ENCODE assay signal across 8 mouse cellular contexts in the genomic region with DNA sequence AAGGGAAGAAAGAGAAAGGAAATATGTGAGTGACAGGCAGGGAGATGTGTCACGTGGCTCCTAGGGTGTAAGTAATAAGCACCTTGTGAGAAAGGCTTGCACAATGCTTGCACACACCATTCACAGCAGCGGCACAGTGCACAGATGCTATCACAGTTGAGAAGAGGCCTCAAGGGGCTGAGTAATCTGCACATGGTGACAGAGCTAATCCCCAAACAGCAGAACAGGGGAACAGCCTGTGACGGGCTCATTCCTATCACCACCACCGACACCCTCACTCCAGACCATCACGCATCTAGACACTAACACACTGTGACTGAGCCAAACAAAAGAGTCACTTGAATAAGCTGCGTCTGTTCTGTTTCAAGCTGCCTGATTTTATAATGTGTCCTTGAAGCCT.
DNase-seq lines count a peak whose midpoint lies in the region; ATAC-seq lines count a peak whose summit lies in the region.

No protein-coding gene starts in this region.

- peak; percentile 56; the same call in 1 of the 2 replicates for ATAC-seq in forebrain, embryonic 11.5 days (replicated peaks; ENCODE audit: low FRiP score)
- peak; percentile 97 for ATAC-seq in granulocyte monocyte progenitor cell, adult 5-6 weeks (replicated peaks; ENCODE audit: poor library complexity, severe bottlenecking)
- ATAC-seq in neural tube, embryonic 15.5 days (ENCODE audit: low FRiP score) = peak; percentile 41; the same call in 1 of the 2 replicates

- no peak overlapping the region for H3K9ac ChIP-seq in forebrain, embryonic 11.5 days (ENCODE audit: low read length)
- H3K9ac ChIP-seq in neural tube, embryonic 15.5 days (replicated peaks) = no peak overlapping the region

- H3K4me3 ChIP-seq in forebrain, embryonic 11.5 days (ENCODE audit: low read depth, low read length) = no peak overlapping the region
- no peak overlapping the region for H3K4me3 ChIP-seq in forebrain, embryonic 10.5 days
- no peak overlapping the region for H3K4me3 ChIP-seq in neural tube, embryonic 15.5 days (replicated peaks)

- H3K9me3 ChIP-seq in forebrain, embryonic 11.5 days (ENCODE audit: control insufficient read depth, low read length) = no peaks in the 10 kb centered on the region
- H3K9me3 ChIP-seq in forebrain, embryonic 10.5 days = no peaks in the 10 kb centered on the region
- no peaks in the 10 kb centered on the region for H3K9me3 ChIP-seq in neural tube, embryonic 15.5 days (replicated peaks)

- WGBS in forebrain, embryonic 11.5 days = 41% methylated on average over 6 of the region's 6 CpGs
- WGBS in forebrain, embryonic 10.5 days = 49% methylated on average over 6 of the region's 6 CpGs
- WGBS in neural tube, embryonic 15.5 days = 21% methylated on average over 6 of the region's 6 CpGs

- DNase-seq in forebrain, embryonic 11.5 days (ENCODE audit: low spot score) = no peak
- no peak for DNase-seq in forebrain, embryonic 10.5 days (ENCODE audit: extremely low spot score, low spot score)
- DNase-seq in layer of hippocampus, postnatal 25 days (ENCODE audit: extremely low spot score in 1 of 2, low spot score in 1 of 2) = peak; percentile 4 to 10
- no peak for DNase-seq in left cerebral cortex, adult 9 months (ENCODE audit: low spot score in 2 of 2)
- no peak for DNase-seq in kidney, postnatal 14 days
- no peak for DNase-seq in cerebellum, adult 8-10 months

- H3K27me3 ChIP-seq in forebrain, embryonic 11.5 days (ENCODE audit: control insufficient read depth, insufficient read depth, low read length) = no peaks in the 10 kb centered on the region
- H3K27me3 ChIP-seq in forebrain, embryonic 10.5 days (ENCODE audit: poor library complexity, severe bottlenecking) = no peaks in the 10 kb centered on the region
- no peaks in the 10 kb centered on the region for H3K27me3 ChIP-seq in neural tube, embryonic 15.5 days (replicated peaks)

- no peak overlapping the region for H3K27ac ChIP-seq in forebrain, embryonic 11.5 days (ENCODE audit: low read depth, low read length)
- H3K27ac ChIP-seq in forebrain, embryonic 10.5 days = no peak overlapping the region
- no peak overlapping the region; the same call in 1 of the 2 replicates for H3K27ac ChIP-seq in neural tube, embryonic 15.5 days (replicated peaks)

- no peaks in the 10 kb centered on the region for H3K4me1 ChIP-seq in forebrain, embryonic 11.5 days (replicated peaks; ENCODE audit: control insufficient read depth, insufficient read depth, low read length)
- H3K4me1 ChIP-seq in forebrain, embryonic 10.5 days = peaks cover 4% of the 10 kb centered on the region
- H3K4me1 ChIP-seq in neural tube, embryonic 15.5 days = peaks cover 3% of the 10 kb centered on the region

- H3K4me2 ChIP-seq in forebrain, embryonic 11.5 days (ENCODE audit: low read depth, low read length, severe bottlenecking) = no peak overlapping the region
- no peak overlapping the region for H3K4me2 ChIP-seq in neural tube, embryonic 15.5 days

- H3K36me3 ChIP-seq in forebrain, embryonic 11.5 days (ENCODE audit: control insufficient read depth, insufficient read depth, low read length) = no peaks in the 10 kb centered on the region
- H3K36me3 ChIP-seq in forebrain, embryonic 10.5 days (replicated peaks) = no peaks in the 10 kb centered on the region
- H3K36me3 ChIP-seq in neural tube, embryonic 15.5 days = no peaks in the 10 kb centered on the region

Comparison
In these comparisons a context has a peak if more than half of its experiments do, and no peak if none do; other contexts are left out.
1. ATAC-seq: peak in every context shown above with its lines; median percentile 97 in granulocyte monocyte progenitor cell, adult 5-6 weeks; 56 in forebrain, embryonic 11.5 days; 41 in neural tube, embryonic 15.5 days.
2. DNase-seq: peak in layer of hippocampus, postnatal 25 days (2 of 2); none in forebrain, embryonic 11.5 days (single experiment), forebrain, embryonic 10.5 days (single experiment), left cerebral cortex, adult 9 months (0 of 2), kidney, postnatal 14 days (single experiment) and cerebellum, adult 8-10 months (single experiment).